Mouse (Mus musculus) liver, embryonic 11.5 days (tissue): ENCODE results near the gene Sema4c. TPM values are rescaled to one million over a fixed set of nuclear protein-coding genes. Genes with fewer than 3 reads are reported as not detected.

Source experiments
- ATAC-seq: fragments of 200-750 bp; cut with Nextera tagmentation; replicated peaks from 2 replicates; pipeline ENCODE4 v1.8.0; 2017; ENCODE audit warnings: moderate number of reproducible peaks, mild to moderate bottlenecking, moderate TSS enrichment, moderate library complexity; ENCODE audit not compliant: low FRiP score
- DNase-seq: peaks from one replicate; pipeline ENCODE4 v3.0.0-alpha.2; 2017; ENCODE audit warnings: low spot score
- H3K27ac ChIP-seq: fragments of 300-500 bp; sonication (generic); 2 replicates; pipeline ENCODE4 v1.5.1; 2014; ENCODE audit warnings: mild to moderate bottlenecking, low read depth, low read length, control low read depth
- H3K27me3 ChIP-seq: fragments of 300-500 bp; sonication (generic); replicated peaks from 2 replicates; pipeline ENCODE4 v1.6.1; 2014; ENCODE audit warnings: low read length, mixed read lengths; ENCODE audit not compliant: control insufficient read depth, insufficient read depth
- H3K36me3 ChIP-seq: fragments of 300-500 bp; sonication (generic); 2 replicates; pipeline ENCODE4 v1.6.1; 2014; ENCODE audit warnings: mild to moderate bottlenecking, low read length, moderate library complexity, mixed read lengths; ENCODE audit not compliant: control insufficient read depth, insufficient read depth
- H3K4me1 ChIP-seq: fragments of 300-500 bp; sonication (generic); replicated peaks from 2 replicates; pipeline ENCODE4 v1.6.1; 2014; ENCODE audit warnings: low read length, mixed read lengths; ENCODE audit not compliant: control insufficient read depth, insufficient read depth
- H3K4me2 ChIP-seq: fragments of 300-500 bp; sonication (generic); 2 replicates; pipeline ENCODE4 v1.6.1; 2014; ENCODE audit warnings: mild to moderate bottlenecking, control low read depth, moderate library complexity
- H3K4me3 ChIP-seq: fragments of 300-500 bp; sonication (generic); 2 replicates; pipeline ENCODE4 v1.5.1; 2014; ENCODE audit warnings: low read depth, low read length, control low read depth
- H3K9ac ChIP-seq: fragments of 300-500 bp; sonication (generic); 2 replicates; pipeline ENCODE4 v1.6.1; 2014; ENCODE audit warnings: low read depth, low read length, control low read depth
- H3K9me3 ChIP-seq: fragments of 300-500 bp; sonication (generic); 2 replicates; pipeline ENCODE4 v1.6.1; 2016; ENCODE audit warnings: low read length, inconsistent platforms, mixed read lengths; ENCODE audit not compliant: control insufficient read depth
- WGBS: fragments of 180-500 bp; shearing (Covaris S2); extraction: QIAGEN DNeasy Blood & Tissue Kit; methylation state at CpG from one replicate; pipeline ENCODE4 v1.1.7; 2014; 5-methylcytosine and 5-hydroxymethylcytosine counted together
- polyA plus RNA-seq: library from polyadenylated mRNA; unstranded; fragments of >200 nt; fragmentation: Nextera tagmentation; extraction: Ambion mirVana; gene quantifications from 2 replicates; pipeline ENCODE4 v1.2.1, GENCODE M21; 2014

Gene Sema4c
- polyA plus RNA-seq, 1 experiment from 2014 or later = 0.77 TPM

DNA sequence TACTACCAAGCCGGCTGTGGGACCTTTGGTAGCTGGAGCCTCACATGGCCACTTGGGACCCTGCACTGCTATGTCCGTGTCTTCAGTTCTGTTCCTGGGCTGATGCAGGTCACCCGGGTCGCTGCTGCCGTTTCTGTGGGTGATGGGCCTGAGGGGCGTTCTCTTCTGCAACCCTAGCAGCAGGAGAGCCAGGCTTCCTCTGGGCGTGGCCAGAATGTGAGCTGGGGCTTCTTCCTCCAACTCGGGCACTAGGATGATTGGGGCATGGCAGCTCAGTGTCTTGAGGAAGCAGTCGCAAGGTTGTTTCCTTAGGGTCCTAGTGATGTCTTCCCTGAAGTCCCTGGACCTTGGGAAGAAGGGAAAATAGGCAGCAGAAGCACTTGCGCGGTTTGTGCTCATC, 38.5 kb downstream of the Sema4c start:
- H3K27me3 ChIP-seq = no peaks in the 10 kb centered on the region
- DNase-seq = no peak
- H3K9me3 ChIP-seq = no peaks in the 10 kb centered on the region
- no peak overlapping the region for H3K9ac ChIP-seq
- WGBS = 70% methylated on average over 11 of the region's 11 CpGs
- H3K27ac ChIP-seq = no peak overlapping the region
- H3K4me1 ChIP-seq = peaks cover under 1% of the 10 kb centered on the region; the same call in 1 of the 2 replicates
- peaks cover 39% of the 10 kb centered on the region for H3K36me3 ChIP-seq
- no peak overlapping the region for H3K4me2 ChIP-seq
- no peak for ATAC-seq
- H3K4me3 ChIP-seq = no peak overlapping the region

DNA sequence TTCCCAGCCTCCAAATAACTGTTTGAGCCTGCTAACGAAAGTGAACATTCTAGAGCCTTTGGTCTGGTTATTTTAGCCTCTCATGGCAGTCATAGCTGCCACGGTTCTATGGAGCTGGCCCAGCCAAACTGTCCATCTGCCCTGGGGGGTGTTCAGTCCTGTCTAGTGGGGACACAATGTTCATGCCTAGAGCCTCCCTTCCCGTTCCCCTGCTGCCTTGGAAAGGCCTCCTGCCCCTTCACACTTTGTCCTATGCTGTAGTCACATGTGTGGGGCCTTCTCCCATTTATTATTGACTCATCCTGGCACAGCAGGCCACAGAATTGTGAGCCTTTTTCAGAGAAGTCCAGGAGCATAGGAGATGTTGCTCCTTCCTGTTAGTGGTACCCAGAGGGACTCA, 39.9 kb downstream of the Sema4c start:
- H3K4me3 ChIP-seq = no peak overlapping the region
- 69% methylated on average over 3 of the region's 3 CpGs for WGBS
- H3K4me2 ChIP-seq = no peak overlapping the region
- peaks cover 9% of the 10 kb centered on the region for H3K4me1 ChIP-seq
- H3K27ac ChIP-seq = no peak overlapping the region
- no peaks in the 10 kb centered on the region for H3K9me3 ChIP-seq
- H3K36me3 ChIP-seq = peaks cover 32% of the 10 kb centered on the region
- H3K27me3 ChIP-seq = no peaks in the 10 kb centered on the region
- no peak for DNase-seq
- no peak for ATAC-seq
- H3K9ac ChIP-seq = no peak overlapping the region

DNA sequence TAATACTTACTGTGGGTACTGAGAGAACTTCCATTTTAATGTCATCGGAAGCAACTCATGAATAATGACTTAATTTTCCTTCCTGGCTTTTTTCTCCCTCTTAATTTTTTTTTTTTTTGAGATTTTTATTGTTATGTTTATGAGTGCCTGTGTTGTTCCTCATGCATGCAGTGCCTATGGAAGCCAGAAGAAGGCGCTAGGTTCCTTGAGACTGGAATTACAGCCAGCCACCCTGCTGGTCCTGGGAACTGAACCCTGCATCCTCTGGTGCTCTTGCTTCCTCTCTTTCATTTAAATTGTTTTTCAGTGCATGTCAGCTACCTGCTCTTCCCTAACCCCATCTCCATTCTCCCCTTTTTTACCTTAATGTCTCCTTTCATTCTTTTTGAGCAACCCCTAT, 44.4 kb downstream of the Sema4c start:
- DNase-seq = no peak
- Histone ChIP-seq H3K9me3 (no peaks in the 10 kb centered on the region), H3K36me3 (peaks cover 7% of the 10 kb centered on the region), H3K9ac (no peak overlapping the region), H3K27ac (no peak overlapping the region), H3K27me3 (no peaks in the 10 kb centered on the region), H3K4me1 (peaks cover 12% of the 10 kb centered on the region), H3K4me3 (peak overlapping the region; percentile 88), H3K4me2 (peak overlapping the region; percentile 99)
- ATAC-seq = no peak
- WGBS = 46% methylated on average over 2 of the region's 2 CpGs

DNA sequence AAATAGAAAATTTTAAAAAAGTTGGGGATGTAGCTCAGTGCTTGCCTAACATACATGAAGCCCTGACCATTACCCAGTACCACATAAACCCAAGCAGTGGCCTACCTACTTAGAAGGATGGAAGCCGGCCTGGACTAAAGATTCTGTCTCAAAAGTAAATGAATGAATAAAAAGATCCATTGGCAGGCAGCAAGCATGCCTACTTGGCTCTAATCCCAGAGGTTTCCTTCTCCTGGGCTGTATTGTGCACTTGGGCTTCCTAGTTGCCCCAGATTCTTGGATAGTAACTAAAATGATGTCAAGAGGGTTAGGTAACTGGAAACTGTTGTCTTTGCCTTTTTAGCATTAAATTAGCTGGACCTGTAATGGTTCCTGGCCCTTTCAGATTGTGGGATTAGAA, 44.8 kb downstream of the Sema4c start:
- ATAC-seq (no peak), DNase-seq (no peak)
- WGBS = 10% methylated on average over 1 of the region's 1 CpGs
- peaks cover 7% of the 10 kb centered on the region for H3K36me3 ChIP-seq
- H3K9me3 ChIP-seq = no peaks in the 10 kb centered on the region
- H3K9ac ChIP-seq = peak overlapping the region; percentile 93
- peak overlapping the region; percentile 88 for H3K4me3 ChIP-seq
- no peaks in the 10 kb centered on the region for H3K27me3 ChIP-seq
- H3K4me2 ChIP-seq = peak overlapping the region; percentile 99
- H3K27ac ChIP-seq = no peak overlapping the region
- peaks cover 12% of the 10 kb centered on the region for H3K4me1 ChIP-seq

DNA sequence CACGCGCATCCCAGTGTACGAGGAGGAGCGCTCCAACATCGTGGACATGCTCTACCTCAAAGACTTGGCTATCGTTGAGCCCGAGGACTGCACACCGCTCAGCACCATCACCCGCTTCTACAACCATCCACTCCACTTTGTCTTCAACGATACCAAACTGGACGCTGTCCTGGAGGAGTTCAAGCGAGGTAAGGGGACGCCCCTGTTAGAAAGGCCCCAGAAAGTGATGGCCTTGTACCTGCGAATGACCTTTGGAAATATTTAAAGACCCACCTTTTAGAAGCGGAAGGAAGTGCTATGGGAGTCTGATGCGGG, 45.2 kb downstream of the Sema4c start:
- 3% methylated on average over 16 of the region's 16 CpGs for WGBS
- Histone ChIP-seq H3K4me2 (peak overlapping the region; percentile 99), H3K4me3 (peak overlapping the region; percentile 88), H3K27me3 (no peaks in the 10 kb centered on the region), H3K27ac (no peak overlapping the region), H3K9me3 (no peaks in the 10 kb centered on the region), H3K9ac (peak overlapping the region; percentile 93), H3K4me1 (peaks cover 12% of the 10 kb centered on the region), H3K36me3 (peaks cover 7% of the 10 kb centered on the region)
- ATAC-seq (no peak), DNase-seq (no peak)

DNA sequence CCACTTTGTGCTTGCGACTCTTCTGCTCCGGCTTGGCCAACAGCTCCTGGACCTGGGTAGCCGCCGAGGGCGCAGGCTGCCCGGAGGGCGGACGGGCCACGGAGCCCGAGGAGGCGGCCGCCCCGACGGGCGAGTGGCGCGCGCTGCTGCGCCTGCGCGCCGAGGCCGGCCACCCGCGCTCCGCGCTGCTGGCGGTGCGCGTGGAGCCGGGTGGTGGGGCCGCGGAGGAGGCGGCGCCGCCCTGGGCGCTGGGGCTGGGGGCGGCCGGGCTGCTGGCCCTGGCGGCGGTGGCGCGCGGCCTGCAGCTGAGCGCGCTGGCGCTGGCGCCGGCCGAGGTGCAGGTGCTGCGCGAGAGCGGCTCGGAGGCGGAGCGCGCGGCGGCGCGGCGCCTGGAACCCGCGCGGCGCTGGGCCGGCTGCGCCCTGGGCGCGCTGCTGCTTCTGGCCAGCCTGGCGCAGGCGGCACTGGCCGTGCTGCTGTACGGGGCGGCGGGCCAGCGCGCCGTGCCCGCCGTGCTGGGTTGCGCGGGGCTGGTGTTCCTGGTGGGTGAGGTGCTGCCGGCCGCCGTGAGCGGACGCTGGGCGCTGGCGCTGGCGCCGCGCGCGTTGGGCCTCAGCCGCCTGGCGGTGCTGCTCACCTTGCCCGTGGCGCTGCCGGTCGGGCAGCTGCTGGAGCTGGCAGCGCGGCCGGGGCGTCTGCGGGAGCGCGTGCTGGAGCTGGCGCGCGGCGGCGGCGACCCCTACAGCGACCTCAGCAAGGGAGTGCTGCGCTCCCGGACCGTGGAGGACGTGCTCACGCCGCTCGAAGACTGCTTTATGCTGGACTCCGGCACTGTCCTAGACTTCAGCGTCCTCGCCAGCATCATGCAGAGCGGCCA, 45.8 kb downstream of the Sema4c start:
- peak overlapping the region; percentile 93 for H3K9ac ChIP-seq
- no peaks in the 10 kb centered on the region for H3K9me3 ChIP-seq
- peaks cover 7% of the 10 kb centered on the region for H3K36me3 ChIP-seq
- H3K27me3 ChIP-seq = no peaks in the 10 kb centered on the region
- peak overlapping the region; percentile 99 for H3K4me2 ChIP-seq
- peak overlapping the region; percentile 89 for H3K27ac ChIP-seq
- ATAC-seq = peak; percentile 41
- peak; percentile 58 for DNase-seq
- peaks cover 12% of the 10 kb centered on the region for H3K4me1 ChIP-seq
- peak overlapping the region; percentile 88 for H3K4me3 ChIP-seq
- WGBS = under 1% methylated on average over 118 of the region's 126 CpGs

DNA sequence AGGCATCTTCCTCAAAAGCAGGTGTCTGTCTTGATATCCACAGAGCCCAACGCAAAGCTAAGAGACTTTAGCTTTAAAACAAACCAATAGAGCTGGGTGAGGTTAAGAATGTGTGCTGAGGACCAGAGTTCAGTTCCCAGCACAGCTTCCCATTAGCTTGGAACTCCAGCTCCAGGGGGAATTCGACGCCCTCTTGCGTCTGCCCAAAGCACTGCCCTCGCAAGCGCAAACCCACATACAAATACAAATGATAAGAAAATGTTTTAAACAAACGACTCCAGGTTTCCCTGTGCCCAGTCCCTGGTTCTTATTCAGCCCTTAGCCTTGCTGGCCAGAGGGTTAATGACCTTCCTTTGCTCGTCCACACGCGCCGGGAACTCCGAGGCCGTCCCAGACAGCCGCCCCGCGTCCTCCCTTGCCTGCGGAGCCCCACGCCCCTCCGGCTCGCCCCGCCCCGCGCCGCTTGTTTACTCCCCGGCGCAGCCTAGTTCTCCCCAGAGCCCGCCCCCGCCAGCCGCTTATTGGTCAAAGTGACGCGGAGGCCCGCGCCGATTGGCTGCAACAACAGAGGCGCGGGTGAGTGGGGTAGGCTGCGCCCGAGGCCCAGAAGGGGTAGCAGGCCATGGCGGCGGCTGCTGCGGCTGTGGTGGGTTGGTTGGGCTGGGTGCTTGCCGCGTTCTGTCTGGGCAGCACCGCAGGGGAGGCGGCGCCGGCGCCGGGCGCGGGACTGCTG, 46.7 kb downstream of the Sema4c start, which contains the start of gene Cnnm3:
TSS of gene Cnnm3 (plus strand) at position 579 of the 733 bp plus-strand sequence.
- 2% methylated on average over 51 of the region's 51 CpGs for WGBS
- Histone ChIP-seq H3K9ac (peak within 1 kb of the TSS; percentile 93), H3K27ac (peak within 1 kb of the TSS; percentile 89), H3K27me3 (no peaks in the 10 kb centered on the region), H3K4me3 (peak within 1 kb of the TSS; percentile 88), H3K4me2 (peak within 1 kb of the TSS; percentile 99), H3K9me3 (no peaks in the 10 kb centered on the region), H3K4me1 (peaks cover 12% of the 10 kb centered on the region), H3K36me3 (peaks cover 7% of the 10 kb centered on the region)
- peak; percentile 100 for DNase-seq
- peak; percentile 97 for ATAC-seq

DNA sequence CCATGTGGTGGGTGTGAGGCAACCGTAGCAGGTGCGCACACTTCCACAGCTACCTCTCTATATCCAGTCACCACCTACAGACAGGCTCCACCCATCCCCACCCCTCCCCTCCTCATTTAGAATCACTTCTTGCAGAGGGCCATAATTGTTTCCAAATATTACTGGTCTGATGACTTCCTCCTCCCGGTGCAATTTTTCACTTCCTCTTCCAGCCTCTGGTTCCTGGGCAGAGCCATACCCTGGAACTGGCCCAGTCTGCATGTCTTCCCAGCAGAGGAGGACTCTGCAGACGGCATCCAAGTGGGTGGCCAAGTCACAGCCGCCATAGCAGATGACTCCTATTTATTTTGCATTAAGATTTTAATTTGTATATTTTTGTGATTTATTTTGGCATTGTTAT, 49.9 kb downstream of the Sema4c start:
- peaks cover 3% of the 10 kb centered on the region for H3K4me1 ChIP-seq
- ATAC-seq (no peak), DNase-seq (no peak)
- no peak overlapping the region for H3K27ac ChIP-seq
- no peak overlapping the region for H3K9ac ChIP-seq
- peaks cover 3% of the 10 kb centered on the region; the same call in 1 of the 2 replicates for H3K36me3 ChIP-seq
- no peak overlapping the region for H3K4me3 ChIP-seq
- H3K9me3 ChIP-seq = no peaks in the 10 kb centered on the region
- 75% methylated on average over 5 of the region's 5 CpGs for WGBS
- no peaks in the 10 kb centered on the region for H3K27me3 ChIP-seq
- H3K4me2 ChIP-seq = no peak overlapping the region
